Mouse (Mus musculus) brain, embryonic 14.5 days (tissue): ENCODE data around the gene Zranb1.

Experiments used
- CTCF ChIP-seq: fragments of 200-500 bp; IDR thresholded peaks from 2 replicates; pipeline ENCODE4 v1.5.1; 2012; ENCODE audit warnings: inconsistent platforms, mild to moderate bottlenecking, moderate library complexity, borderline replicate concordance; ENCODE audit not compliant: insufficient read depth, insufficient read length; ENCODE audit errors: extremely low read depth
- POLR2A ChIP-seq: fragments of 200-500 bp; IDR thresholded peaks from 2 replicates; pipeline ENCODE4 v1.6.1; 2012; ENCODE audit warnings: mild to moderate bottlenecking, inconsistent platforms, borderline replicate concordance; ENCODE audit not compliant: poor library complexity, insufficient read depth, insufficient read length, severe bottlenecking; ENCODE audit errors: extremely low read depth

GRCm38 (mm10) chr7:132991240-132991900, 60.4 kb downstream of the Zranb1 start:
- TF ChIP-seq POLR2A (no peak), CTCF (no peak)
